Mouse (Mus musculus) liver, adult 2 months (tissue): Measurements from ENCODE around the gene Celf1.

Source experiments
- CTCF ChIP-seq: fragments of 200-500 bp; IDR thresholded peaks from 2 replicates; pipeline ENCODE4 v1.5.1; 2011; ENCODE audit warnings: low read depth, low read length, control low read depth
- POLR2A ChIP-seq: fragments of 200-500 bp; IDR thresholded peaks from 2 replicates; pipeline ENCODE4 v1.6.1; 2011; ENCODE audit warnings: low read length, control low read depth; ENCODE audit not compliant: insufficient read depth; ENCODE audit errors: extremely low read depth

DNA sequence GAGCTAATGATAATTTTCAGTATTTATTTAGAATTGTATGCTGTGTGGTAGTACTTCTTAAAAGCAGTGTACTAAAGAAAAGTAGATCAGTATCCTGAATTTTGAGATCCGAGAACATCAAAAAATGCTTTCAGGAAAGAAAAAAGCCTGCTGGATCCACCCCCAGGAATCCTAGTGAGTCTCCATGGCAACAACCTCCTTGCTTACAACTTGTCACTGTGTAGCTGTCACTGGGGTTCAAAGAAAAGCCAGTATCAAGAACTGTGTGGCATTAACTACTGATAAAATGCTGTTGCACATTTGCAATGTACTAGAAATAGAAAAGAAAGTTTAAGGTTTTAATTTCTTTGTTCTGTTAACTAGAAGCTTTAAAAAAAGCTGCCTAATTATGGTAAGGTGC, 15.9 kb downstream of the Celf1 start:
- TF ChIP-seq CTCF = no peak
- TF ChIP-seq POLR2A = no peak
